Mouse (Mus musculus) kidney, postnatal 4 days (tissue): ENCODE data around the gene Akap8.

Experiments
- DNase-seq, 2 experiments: peaks; one replicate each; pipeline ENCODE4 v3.0.0; 2021; ENCODE audit warnings: mixed read lengths in 2 of 2

The Akap8 gene

GRCm38 (mm10) chr17:32281611-32282310, 39.3 kb downstream of the Akap8 start:
- no peak for DNase-seq

GRCm38 (mm10) chr17:32281126-32281525, 39.9 kb downstream of the Akap8 start:
- DNase-seq, result no peak

- no peak for DNase-seq
These were observed 40.5 kb downstream of the Akap8 start for GRCm38 (mm10) chr17:32280575-32280974.

GRCm38 (mm10) chr17:32277201-32277600, 43.8 kb downstream of the Akap8 start:
- no peak for DNase-seq

- no peak for DNase-seq
These were observed 45.5 kb downstream of the Akap8 start for GRCm38 (mm10) chr17:32275568-32275967.

GRCm38 (mm10) chr17:32269151-32269550, 51.9 kb downstream of the Akap8 start:
- no peak for DNase-seq

- no peak for DNase-seq
These were observed 52.5 kb downstream of the Akap8 start for GRCm38 (mm10) chr17:32268540-32268960.

- no peak for DNase-seq
These were observed 52.9 kb downstream of the Akap8 start for GRCm38 (mm10) chr17:32268096-32268495.

GRCm38 (mm10) chr17:32267617-32268016, 53.4 kb downstream of the Akap8 start:
- DNase-seq, result no peak

GRCm38 (mm10) chr17:32263672-32264071, 57.4 kb downstream of the Akap8 start:
- no peak for DNase-seq

- no peak for DNase-seq
These were observed 58.0 kb downstream of the Akap8 start for GRCm38 (mm10) chr17:32262831-32263559.

GRCm38 (mm10) chr17:32258869-32259268, 62.2 kb downstream of the Akap8 start:
- DNase-seq, result no peak

- no peak for DNase-seq
These were observed 63.1 kb downstream of the Akap8 start for GRCm38 (mm10) chr17:32257944-32258343.

- no peak for DNase-seq
These were observed 63.6 kb downstream of the Akap8 start for GRCm38 (mm10) chr17:32257452-32257851.

- DNase-seq, result no peak
These were observed 64.1 kb downstream of the Akap8 start for GRCm38 (mm10) chr17:32256896-32257295.
